Mouse (Mus musculus): ENCODE measurements around the gene Rtp3.

- no peak for TF ChIP-seq EP300 (IDR thresholded peaks at IDR 0.05)
- no peak for TF ChIP-seq CTCF (IDR thresholded peaks at IDR 0.05)
Measured at GRCm38 (mm10) chr9:110984096-110984495, 6.3 kb downstream of the Rtp3 start.

Data from lung, postnatal 0 days (tissue).